Mouse (Mus musculus): ENCODE measurements at regions not wholly inside any gene's neighbourhood (a gene's known extent, or its start where the extent isn't known, plus 50 kb on each side); places are given as distances from the start of the nearest gene placed in this dataset.
"Not testable (repeated sequence)": the region's sequence is repeated elsewhere in the genome, so short reads cannot be mapped to it uniquely, and the experiment has no call there.

GRCm38 (mm10) chr12:70658106-70658505 lies 167.2 kb upstream of the Frmd6 start:
- no peak for DNase-seq (ENCODE audit: extremely low read depth, low read depth)

GRCm38 (mm10) chr12:70660388-70660787 lies 164.9 kb upstream of the Frmd6 start:
- DNase-seq (ENCODE audit: extremely low read depth, low read depth): no peak

GRCm38 (mm10) chr12:70668158-70668557 lies 157.2 kb upstream of the Frmd6 start:
- DNase-seq (ENCODE audit: extremely low read depth, low read depth): not testable (repeated sequence)

- no peak for DNase-seq (ENCODE audit: extremely low read depth, low read depth)
Observed at GRCm38 (mm10) chr12:70672115-70672514, 153.2 kb upstream of the Frmd6 start.

- no peak for DNase-seq (ENCODE audit: extremely low read depth, low read depth)
Observed at GRCm38 (mm10) chr12:70673188-70673587, 152.1 kb upstream of the Frmd6 start.

GRCm38 (mm10) chr12:70674144-70674543 lies 151.2 kb upstream of the Frmd6 start:
- no peak for DNase-seq (ENCODE audit: extremely low read depth, low read depth)

GRCm38 (mm10) chr12:70675846-70676245 lies 149.5 kb upstream of the Frmd6 start:
- no peak for DNase-seq (ENCODE audit: extremely low read depth, low read depth)

- DNase-seq (ENCODE audit: extremely low read depth, low read depth): no peak
Observed at GRCm38 (mm10) chr12:70679701-70680425, 145.5 kb upstream of the Frmd6 start.

GRCm38 (mm10) chr12:70681407-70681990 lies 143.8 kb upstream of the Frmd6 start:
- no peak for DNase-seq (ENCODE audit: extremely low read depth, low read depth)

GRCm38 (mm10) chr12:70684354-70684753 lies 141.0 kb upstream of the Frmd6 start:
- DNase-seq (ENCODE audit: extremely low read depth, low read depth): no peak

GRCm38 (mm10) chr12:70685432-70685831 lies 139.9 kb upstream of the Frmd6 start:
- no peak for DNase-seq (ENCODE audit: extremely low read depth, low read depth)

GRCm38 (mm10) chr12:70686337-70686736 lies 139.0 kb upstream of the Frmd6 start:
- DNase-seq (ENCODE audit: extremely low read depth, low read depth): no peak

- no peak for DNase-seq (ENCODE audit: extremely low read depth, low read depth)
Observed at GRCm38 (mm10) chr12:70686971-70687370, 138.3 kb upstream of the Frmd6 start.

GRCm38 (mm10) chr12:70695162-70695561 lies 130.2 kb upstream of the Frmd6 start:
- no peak for DNase-seq (ENCODE audit: extremely low read depth, low read depth)

- no peak for DNase-seq (ENCODE audit: extremely low read depth, low read depth)
Observed at GRCm38 (mm10) chr12:70696256-70696655, 129.1 kb upstream of the Frmd6 start.

- DNase-seq (ENCODE audit: extremely low read depth, low read depth): no peak
Observed at GRCm38 (mm10) chr12:70698466-70698865, 126.8 kb upstream of the Frmd6 start.

- DNase-seq (ENCODE audit: extremely low read depth, low read depth): no peak
Observed at GRCm38 (mm10) chr12:70702473-70702872, 122.8 kb upstream of the Frmd6 start.

GRCm38 (mm10) chr12:70706806-70707628 lies 118.3 kb upstream of the Frmd6 start:
- DNase-seq (ENCODE audit: extremely low read depth, low read depth): no peak

GRCm38 (mm10) chr12:70707629-70708289 lies 117.6 kb upstream of the Frmd6 start:
- no peak for DNase-seq (ENCODE audit: extremely low read depth, low read depth)

- DNase-seq (ENCODE audit: extremely low read depth, low read depth): no peak
Observed at GRCm38 (mm10) chr12:70708290-70708668, 117.0 kb upstream of the Frmd6 start.

- DNase-seq (ENCODE audit: extremely low read depth, low read depth): no peak
Observed at GRCm38 (mm10) chr12:70710311-70710710, 115.0 kb upstream of the Frmd6 start.

- DNase-seq (ENCODE audit: extremely low read depth, low read depth): no peak
Observed at GRCm38 (mm10) chr12:70711030-70711429, 114.3 kb upstream of the Frmd6 start.
